Mouse (Mus musculus) megakaryocyte, adult 5-6 weeks (primary cell): Measurements from ENCODE around the gene Shb. TPM values are rescaled to one million over a fixed set of nuclear protein-coding genes. Genes with fewer than 3 reads are reported as not detected.
A peak's percentile ranks its signal among the peaks of the same experiment; 100 is the strongest.

Experiments used
- ATAC-seq: 2 replicates; pipeline ENCODE4 v1.8.0; 2016; ENCODE audit warnings: mild to moderate bottlenecking, inconsistent platforms; ENCODE audit not compliant: poor library complexity, severe bottlenecking
- total RNA-seq, 2 experiments: library from RNA; stranded (forward) in 1 of 2; stranded (reverse) in 1 of 2; fragments of 153-499, 151-499 nt in 1 of 2; fragments of 221-1000, 200-1000 nt in 1 of 2; gene quantifications; 2 replicates each; pipeline versions ENCODE4 v1.2.3 to v1.2.4; 2015 to 2017

Gene Shb
- total RNA-seq (2015) = 3.7 and 3.9 TPM in 2 replicates
- total RNA-seq (2017) = 1.8 and 3.3 TPM in 2 replicates

GRCm38 (mm10) chr4:45532375-45532774 lies at the start of gene Shb:
Shb (minus strand) TSS chr4:45532470.
- no peak for ATAC-seq

- no peak for ATAC-seq
Observed at GRCm38 (mm10) chr4:45581095-45581494, 48.8 kb upstream of the Shb start.

GRCm38 (mm10) chr4:45578554-45579370 lies 46.5 kb upstream of the Shb start:
- no peak for ATAC-seq

GRCm38 (mm10) chr4:45577631-45578030 lies 45.4 kb upstream of the Shb start:
- ATAC-seq = no peak

GRCm38 (mm10) chr4:45574614-45575169 lies 42.4 kb upstream of the Shb start:
- no peak for ATAC-seq

GRCm38 (mm10) chr4:45569521-45569920 lies 37.3 kb upstream of the Shb start:
- ATAC-seq = no peak

GRCm38 (mm10) chr4:45558211-45558610 lies 25.9 kb upstream of the Shb start:
- no peak for ATAC-seq

- no peak for ATAC-seq
Observed at GRCm38 (mm10) chr4:45552571-45552970, 20.3 kb upstream of the Shb start.

GRCm38 (mm10) chr4:45550970-45551369 lies 18.7 kb upstream of the Shb start:
- ATAC-seq = no peak

GRCm38 (mm10) chr4:45549514-45549913 lies 17.2 kb upstream of the Shb start:
- ATAC-seq = no peak

- peak; percentile 82 for ATAC-seq
Observed at GRCm38 (mm10) chr4:45545851-45546250, 13.6 kb upstream of the Shb start.

GRCm38 (mm10) chr4:45543481-45544051 lies 11.3 kb upstream of the Shb start:
- ATAC-seq = no peak

GRCm38 (mm10) chr4:45540151-45540933 lies 8.1 kb upstream of the Shb start:
- ATAC-seq = no peak

GRCm38 (mm10) chr4:45539187-45539586 lies 6.9 kb upstream of the Shb start:
- ATAC-seq = no peak

GRCm38 (mm10) chr4:45533436-45533940 lies 1.2 kb upstream of the Shb start:
- ATAC-seq = no peak

GRCm38 (mm10) chr4:45530662-45531542 lies 1.4 kb downstream of the Shb start:
- peak; percentile 75 for ATAC-seq

GRCm38 (mm10) chr4:45529986-45530597 lies 2.2 kb downstream of the Shb start:
- no peak for ATAC-seq

GRCm38 (mm10) chr4:45529201-45529985 lies 2.9 kb downstream of the Shb start:
- ATAC-seq = no peak
